Mouse (Mus musculus): ENCODE data around the gene Alox12b.

DNA sequence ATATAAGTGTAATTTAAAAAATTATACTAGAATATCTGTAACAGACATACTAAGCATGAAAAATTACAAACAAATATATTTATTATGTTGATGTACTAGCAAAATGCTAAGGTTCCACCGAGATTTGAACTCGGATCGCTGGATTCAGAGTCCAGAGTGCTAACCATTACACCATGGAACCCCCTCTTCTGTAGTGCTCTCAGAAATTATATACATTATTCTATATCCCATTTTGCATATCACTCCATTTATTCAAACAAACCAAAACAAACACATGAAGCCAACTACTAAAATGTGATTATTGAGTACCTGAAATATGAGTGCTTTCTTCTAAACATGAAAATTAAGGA is 32.3 kb upstream of the Alox12b start:
- TF ChIP-seq POLR2A (IDR thresholded peaks at IDR 0.05; ENCODE audit: control insufficient read depth in 1 of 2, insufficient read depth in 1 of 2, low read depth in 1 of 2, low read length in 2 of 2, poor library complexity in 1 of 2), result no peak
- no peak for TF ChIP-seq CTCF (IDR thresholded peaks at IDR 0.05 in 2 of 3, conservative IDR thresholded peaks at IDR 0.05 in 1 of 3; ENCODE audit: control insufficient read depth in 1 of 3, insufficient read depth in 1 of 3, low read depth in 2 of 3, low read length in 3 of 3, poor library complexity in 1 of 3, severe bottlenecking in 1 of 3)
- no peak for TF ChIP-seq NRF1 (IDR thresholded peaks at IDR 0.05; ENCODE audit: insufficient read depth, low read depth, low read length, poor library complexity, severe bottlenecking)
- no peak for TF ChIP-seq ZMIZ1 (IDR thresholded peaks at IDR 0.05; ENCODE audit: low read depth, low read length)
- no peak for TF ChIP-seq EP300 (IDR thresholded peaks at IDR 0.05; ENCODE audit: low read depth in 1 of 2, low read length in 2 of 2)
- no peak for TF ChIP-seq USF1 (IDR thresholded peaks at IDR 0.05; ENCODE audit: low read depth, low read length)
- no peak for TF ChIP-seq SMC3 (IDR thresholded peaks at IDR 0.05; ENCODE audit: low read depth, low read length)
- TF ChIP-seq RAD21 (IDR thresholded peaks at IDR 0.05; ENCODE audit: low read depth, low read length), result no peak
- no peak for TF ChIP-seq MAZ (IDR thresholded peaks at IDR 0.05; ENCODE audit: low read depth, low read length)
- no peak for TF ChIP-seq HCFC1 (IDR thresholded peaks at IDR 0.05; ENCODE audit: low read depth, low read length)
- no peak for TF ChIP-seq MYC (IDR thresholded peaks at IDR 0.05; ENCODE audit: low read depth, low read length)
- TF ChIP-seq E2F4 (IDR thresholded peaks at IDR 0.05; ENCODE audit: borderline replicate concordance, low read depth, low read length), result no peak
